Mouse (Mus musculus) Patski (cell line): ENCODE measurements around the gene Lcp2. TPM values are rescaled to one million over a fixed set of nuclear protein-coding genes. Genes with fewer than 3 reads are reported as not detected.

Experiments
- ATAC-seq: fragments of 100-300 bp; one replicate; pipeline ENCODE4 v1.8.0; 2021
- CTCF ChIA-PET: fragments of 350-600 bp; sonication (Branson Sonifier 250); formaldehyde crosslinking; loops from one replicate; lab custom pipeline; 2022; ENCODE audit warnings: inconsistent platforms; lab: Charles Lee
- POLR2A ChIA-PET: fragments of 350-600 bp; sonication (Branson Sonifier 250); formaldehyde crosslinking; loops from one replicate; lab custom pipeline; 2022; ENCODE audit warnings: antibody characterized with exemption, inconsistent platforms; lab: Charles Lee
- DNase-seq: peaks from one replicate; pipeline ENCODE4 v3.0.0-alpha.2; 2011; ENCODE audit warnings: low read depth, low spot score
- H3K27me3 ChIP-seq: fragments of 371-371 bp; one replicate; pipeline ENCODE4 v1.5.1; 2021
- CTCF ChIP-seq: fragments of 100-300 bp; IDR thresholded peaks from one replicate; pipeline ENCODE4 v1.5.1; 2021
- in situ Hi-C: fragments of 300-500 bp; cut with MboI; formaldehyde crosslinking; loops from 3 replicates; pipeline ENCODE4 v1.11.1; 2018; ENCODE audit warnings: low pct_unique_long_range_greater_than_20kb, mixed read lengths
- polyA plus RNA-seq: library from polyadenylated mRNA; unstranded; gene quantifications from one replicate; pipeline ENCODE4 v1.2.3, GENCODE M21; 2021

Lcp2 gene
- polyA plus RNA-seq, 1 experiment from 2014 or later, result not detected

DNA sequence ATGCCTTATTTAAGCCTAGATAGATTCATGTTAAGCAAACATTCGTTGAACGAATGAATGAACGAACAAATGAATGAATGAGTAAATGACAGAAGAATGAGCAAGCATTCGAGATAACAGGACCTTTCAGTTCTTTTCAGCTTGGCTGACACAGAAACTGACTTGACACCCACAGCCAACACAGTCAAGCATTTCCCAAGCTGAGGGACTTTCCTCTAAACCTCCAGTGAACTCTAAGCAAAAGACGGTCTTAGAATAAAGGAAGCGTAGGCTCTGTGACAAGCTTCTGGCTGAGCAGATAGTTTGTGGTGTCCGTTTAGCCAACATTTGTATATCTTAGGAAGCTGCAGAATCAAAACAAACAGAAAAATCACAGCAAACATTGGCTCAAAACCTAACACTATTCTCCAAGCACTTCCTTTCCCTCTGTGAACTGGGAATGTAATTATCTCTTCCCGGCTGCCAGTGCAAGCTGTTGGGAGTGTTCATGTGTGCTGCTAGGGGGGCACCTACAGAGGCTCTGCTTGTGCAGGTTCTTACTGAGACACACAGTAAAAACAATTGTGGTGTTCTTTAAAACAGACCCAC, 39.5 kb downstream of the Lcp2 start:
- peaks cover 17% of the 10 kb centered on the region for H3K27me3 ChIP-seq
- in situ Hi-C loops, result no loop called here
- TF ChIP-seq CTCF, result no peak
- POLR2A ChIA-PET, result no interaction called here
- DNase-seq (no peak), ATAC-seq (no peak)
- CTCF ChIA-PET, result no interaction called here

DNA sequence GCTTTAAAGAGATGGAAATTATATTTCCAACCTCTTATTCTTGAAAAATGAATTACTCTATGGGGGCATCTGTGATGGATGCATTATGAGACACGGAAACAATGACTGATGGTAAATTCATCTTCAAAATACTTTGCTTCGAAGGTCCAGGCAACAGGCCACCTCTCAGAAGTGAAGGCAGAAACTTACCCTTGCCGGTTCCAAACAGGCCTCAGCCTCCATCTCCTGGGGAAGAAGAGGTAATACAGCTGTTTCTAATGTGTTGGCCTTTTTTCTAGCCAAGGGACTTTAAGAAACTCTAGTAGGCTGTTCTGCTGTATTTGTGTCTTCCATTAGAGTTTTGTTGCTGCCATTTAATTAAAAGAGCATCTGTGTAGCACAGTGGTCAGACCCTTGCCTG, 40.3 kb downstream of the Lcp2 start:
- DNase-seq (no peak), ATAC-seq (no peak)
- in situ Hi-C loops, result no loop called here
- ChIA-PET POLR2A (no interaction called here), CTCF (no interaction called here)
- no peak for TF ChIP-seq CTCF
- peaks cover 10% of the 10 kb centered on the region for H3K27me3 ChIP-seq

DNA sequence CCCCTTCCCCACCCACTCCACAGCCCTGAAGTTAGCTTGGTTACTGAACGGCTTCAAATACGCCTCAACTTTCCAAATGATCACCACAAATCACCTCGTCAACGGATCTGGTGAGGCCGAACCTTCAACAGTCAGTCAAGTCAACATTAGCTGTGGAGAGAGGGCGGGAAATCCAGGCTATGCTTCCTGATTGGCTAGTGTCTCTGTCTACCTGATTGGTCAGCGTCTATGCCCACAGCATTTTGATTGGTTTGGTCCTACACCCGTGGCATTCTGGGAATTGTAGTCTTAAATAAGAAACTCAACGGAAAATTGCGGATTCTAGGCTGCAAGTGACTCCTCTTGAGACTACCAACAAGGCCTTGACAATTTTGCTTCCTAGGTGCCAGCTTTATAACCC, 51.7 kb downstream of the Lcp2 start, which contains the start of gene 4930469K13Rik:
4930469K13Rik (minus strand) TSS at position 133 of the 400 bp plus-strand sequence.
- CTCF ChIA-PET, result no interaction called here
- TF ChIP-seq CTCF, result no peak
- POLR2A ChIA-PET, result no interaction called here
- DNase-seq (no peak), ATAC-seq (no peak)
- in situ Hi-C loops, result no loop called here
- peaks cover 18% of the 10 kb centered on the region for H3K27me3 ChIP-seq

DNA sequence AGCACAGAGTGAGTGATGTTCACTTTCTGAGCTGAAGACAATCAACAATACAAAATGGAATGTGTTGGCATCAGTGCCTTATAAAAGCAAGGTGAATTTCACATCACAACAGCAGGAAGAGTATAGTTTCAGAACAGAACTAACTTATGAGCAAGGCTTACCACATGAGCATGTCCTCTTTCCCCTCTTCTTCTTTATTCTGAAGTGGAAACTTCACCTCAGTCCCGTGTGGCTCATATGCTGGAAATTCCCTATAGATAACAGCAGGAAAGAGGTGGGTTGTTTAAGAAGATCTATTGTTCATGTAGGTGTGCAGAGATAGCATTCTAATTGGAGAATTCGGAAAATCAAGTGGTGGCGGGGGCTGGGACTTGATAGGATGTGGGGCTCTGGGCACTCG, 55.1 kb downstream of the Lcp2 start:
- H3K27me3 ChIP-seq, result peaks cover 30% of the 10 kb centered on the region
- DNase-seq (no peak), ATAC-seq (no peak)
- TF ChIP-seq CTCF, result no peak
- CTCF ChIA-PET, result interaction anchor here (1.4 kb wide), 1 partner anchor 53 kb away, joined by 4 read pairs; no protein-coding TSS in a partner anchor
- POLR2A ChIA-PET, result interaction anchor here (0.6 kb wide), 1 partner anchor 26 kb away, joined by 11 read pairs; no protein-coding TSS in a partner anchor
- in situ Hi-C loops, result no loop called here

GRCm38 (mm10) chr11:34104919-34105318, 58.2 kb downstream of the Lcp2 start:
- no peak for ATAC-seq
- TF ChIP-seq CTCF, result no peak
- in situ Hi-C loops, result no loop called here
- H3K27me3 ChIP-seq, result peaks cover 26% of the 10 kb centered on the region
- CTCF ChIA-PET, result no interaction called here
- POLR2A ChIA-PET, result no interaction called here
- no peak for DNase-seq

- ChIA-PET POLR2A (no interaction called here), CTCF (no interaction called here)
- H3K27me3 ChIP-seq, result peaks cover 12% of the 10 kb centered on the region
- DNase-seq (no peak), ATAC-seq (no peak)
- no peak for TF ChIP-seq CTCF
- in situ Hi-C loops, result no loop called here
Measured at GRCm38 (mm10) chr11:34109260-34109659, 62.5 kb downstream of the Lcp2 start.

DNA sequence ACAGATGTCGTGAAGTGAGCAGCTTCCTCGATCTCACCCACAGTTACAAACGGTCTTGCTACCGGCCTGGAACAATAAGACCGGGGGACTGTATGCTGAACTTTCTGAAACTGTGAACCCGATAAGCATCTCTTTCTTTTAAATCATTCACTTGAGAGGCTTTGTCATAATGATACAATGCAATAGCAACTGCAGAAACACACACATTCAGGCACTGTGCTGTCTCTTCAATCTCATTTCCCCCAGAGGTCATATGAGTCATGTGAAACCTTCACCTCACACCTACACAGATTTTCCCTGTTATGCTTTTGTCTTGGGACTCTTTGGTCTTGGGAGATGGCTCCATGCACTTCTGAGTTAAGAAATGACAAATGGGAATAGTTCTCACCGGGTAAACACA, 65.2 kb downstream of the Lcp2 start:
- DNase-seq (no peak), ATAC-seq (no peak)
- in situ Hi-C loops, result no loop called here
- peaks cover 4% of the 10 kb centered on the region for H3K27me3 ChIP-seq
- CTCF ChIA-PET, result no interaction called here
- TF ChIP-seq CTCF, result no peak
- POLR2A ChIA-PET, result no interaction called here

DNA sequence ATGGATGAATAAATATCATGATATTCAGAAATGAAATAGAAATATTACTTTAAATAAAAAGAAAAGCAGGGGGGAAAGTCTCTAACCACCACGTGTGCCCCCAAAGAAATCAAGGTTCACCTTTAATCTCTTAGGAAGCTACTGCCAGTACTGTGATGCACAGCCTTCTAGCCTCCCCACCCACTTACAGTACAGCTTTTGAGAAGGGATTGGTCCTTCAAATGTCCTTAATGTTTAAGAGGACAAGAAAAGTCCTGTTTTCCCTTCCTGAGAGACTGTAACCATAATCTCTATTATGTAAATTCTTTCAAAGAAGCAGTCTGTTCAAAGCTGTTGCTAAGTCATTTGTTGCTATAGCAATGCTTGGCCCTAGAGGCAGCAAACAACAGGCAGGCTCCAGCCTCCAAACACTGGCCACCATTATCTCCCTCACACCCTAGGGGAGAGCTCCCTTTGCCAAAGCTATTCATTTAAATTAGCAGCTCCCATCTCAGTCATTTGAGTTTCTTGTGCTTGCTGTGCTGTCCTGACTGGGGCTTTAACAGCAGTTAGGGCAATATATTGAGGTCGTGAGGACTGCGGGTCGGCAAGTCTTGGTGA, 66.2 kb downstream of the Lcp2 start:
- in situ Hi-C loops, result no loop called here
- ATAC-seq, result no peak

GRCm38 (mm10) chr11:34113760-34114159, 67.0 kb downstream of the Lcp2 start:
- POLR2A ChIA-PET, result no interaction called here
- CTCF ChIA-PET, result interaction anchor here (1.2 kb wide), 1 partner anchor 15 kb away, joined by 4 read pairs; no protein-coding TSS in a partner anchor
- in situ Hi-C loops, result no loop called here
- no peak for TF ChIP-seq CTCF
- ATAC-seq, result no peak
- H3K27me3 ChIP-seq, result peaks cover 4% of the 10 kb centered on the region
- DNase-seq, result no peak

More for the DNA sequence above, 66.2 kb downstream of the Lcp2 start:
- H3K27me3 ChIP-seq, result peaks cover 4% of the 10 kb centered on the region
- DNase-seq, result no peak
- ChIA-PET POLR2A (no interaction called here), CTCF (interaction anchor here (1.2 kb wide), 1 partner anchor 16 kb away, joined by 4 read pairs; no protein-coding TSS in a partner anchor)
- no peak for TF ChIP-seq CTCF

GRCm38 (mm10) chr11:34116572-34117135, 69.9 kb downstream of the Lcp2 start:
- in situ Hi-C loops, result no loop called here
- POLR2A ChIA-PET, result no interaction called here

DNA sequence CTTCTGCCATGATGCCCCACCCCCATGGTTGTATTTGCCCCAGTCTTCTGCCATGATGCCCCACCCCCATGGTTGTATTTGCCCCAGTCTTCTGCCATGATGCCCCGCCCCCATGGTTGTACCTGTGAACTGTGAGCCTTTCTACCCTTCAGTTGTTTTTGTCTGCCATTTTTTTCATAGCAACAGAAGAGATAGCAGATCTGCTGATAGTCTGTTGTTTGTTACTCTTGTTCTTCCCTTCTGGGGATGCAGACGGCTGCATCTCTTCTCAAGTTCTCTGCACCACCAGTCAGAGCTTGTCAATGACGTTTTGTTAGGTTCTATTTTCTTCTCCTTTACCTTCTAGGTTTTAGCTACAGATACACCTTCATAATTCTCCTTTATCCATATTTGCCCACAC, 70.9 kb downstream of the Lcp2 start:
- ATAC-seq (no peak), DNase-seq (no peak)
- CTCF ChIA-PET, result no interaction called here
- in situ Hi-C loops, result no loop called here
- no peak for TF ChIP-seq CTCF
- POLR2A ChIA-PET, result no interaction called here
- H3K27me3 ChIP-seq, result peaks cover 21% of the 10 kb centered on the region

More at GRCm38 (mm10) chr11:34116572-34117135, 69.9 kb downstream of the Lcp2 start:
- ATAC-seq (no peak), DNase-seq (no peak)
- CTCF ChIA-PET, result no interaction called here
- no peak for TF ChIP-seq CTCF
- H3K27me3 ChIP-seq, result peaks cover 19% of the 10 kb centered on the region
